ENCODE assay signal across 9 mouse cellular contexts in the genomic region with DNA sequence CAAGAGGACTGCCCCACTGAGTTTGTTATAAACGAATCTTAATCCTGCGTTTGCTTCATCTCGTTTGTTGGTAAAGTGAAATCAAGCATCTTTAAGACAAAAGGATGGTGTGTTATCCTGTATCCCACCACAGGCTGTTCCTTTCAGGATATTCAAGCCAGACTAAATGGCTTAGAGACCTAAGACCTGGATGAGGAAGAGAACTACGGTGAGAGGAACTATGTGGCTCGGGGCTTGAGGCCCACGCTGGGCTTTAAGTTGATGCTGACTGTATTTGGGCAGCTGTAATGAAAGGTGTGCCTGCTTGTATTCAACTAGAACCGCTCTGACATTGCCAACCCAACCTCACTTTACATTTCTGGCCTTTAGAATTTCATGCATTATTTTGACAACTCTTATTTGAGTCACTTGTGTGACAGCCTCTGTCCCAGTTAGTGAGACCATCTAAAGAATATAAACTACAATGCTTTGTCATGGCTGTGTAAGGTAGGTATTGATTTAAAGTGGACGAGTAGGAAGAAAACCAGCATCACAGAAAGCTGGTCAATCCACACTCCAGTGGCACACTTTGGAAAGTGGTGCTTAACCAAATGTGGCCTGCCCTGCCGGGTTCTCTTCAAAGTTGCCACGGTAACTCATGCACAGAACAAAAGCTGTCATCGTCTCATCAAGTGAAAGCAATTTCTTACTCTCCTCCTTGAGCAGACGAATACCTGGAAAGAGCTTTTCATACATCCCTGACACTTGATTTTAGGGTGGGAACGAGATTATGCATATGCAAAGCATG. TPM values are rescaled to one million over a fixed set of nuclear protein-coding genes. Genes with fewer than 3 reads are reported as not detected.
DNase-seq lines count a peak whose midpoint lies in the region; ATAC-seq and TF ChIP-seq lines count a peak whose summit lies in the region.
"Had no signal": no experiment of that assay in that cellular context is flagged by ENCODE, and none has a peak within 500 bp of the region (broad histone marks: within the 10 kb centered on the region; RNA-seq: fewer than 3 reads in every experiment).

No protein-coding gene starts in this region.

- ATAC-seq in lung, postnatal 0 days = no peak
- ATAC-seq in intestine, embryonic 16.5 days = no peak
- no peak for ATAC-seq in neural tube, embryonic 15.5 days (ENCODE audit: low FRiP score)
- no peak for ATAC-seq in granulocyte monocyte progenitor cell, adult 5-6 weeks (replicated peaks; ENCODE audit: poor library complexity, severe bottlenecking)

- DNase-seq in embryo, embryonic 10 days (ENCODE audit: low spot score) = peak; percentile 36
- DNase-seq in embryo, embryonic 11 days = no peak
- DNase-seq in lung, postnatal 0 days (ENCODE audit: low spot score) = no peak
- no peak for DNase-seq in lung, adult 2 months
- no peak for DNase-seq in adrenal gland, postnatal 36 days

- peaks cover 4% of the 10 kb centered on the region; the same call in 1 of the 2 replicates for H3K4me1 ChIP-seq in lung, postnatal 0 days (ENCODE audit: insufficient read depth, low read depth, low read length)
- no peaks in the 10 kb centered on the region for H3K4me1 ChIP-seq in lung, adult 2 months (ENCODE audit: control insufficient read depth, insufficient read depth, low read length)
- H3K4me1 ChIP-seq in intestine, embryonic 16.5 days (ENCODE audit: control insufficient read depth, insufficient read depth, low read length) = peaks cover 7% of the 10 kb centered on the region
- H3K4me1 ChIP-seq in neural tube, embryonic 15.5 days = peaks cover 34% of the 10 kb centered on the region

- TF ChIP-seq CTCF in lung, postnatal 0 days (IDR thresholded peaks at IDR 0.05) = no peak
- TF ChIP-seq CTCF in lung, adult 2 months (IDR thresholded peaks at IDR 0.05; ENCODE audit: insufficient read depth, low read length) = no peak

- no peaks in the 10 kb centered on the region for H3K9me3 ChIP-seq in lung, postnatal 0 days (ENCODE audit: low read length)
- H3K9me3 ChIP-seq in intestine, embryonic 16.5 days (ENCODE audit: control insufficient read depth, low read length) = no peaks in the 10 kb centered on the region
- H3K9me3 ChIP-seq in neural tube, embryonic 15.5 days (replicated peaks) = no peaks in the 10 kb centered on the region

- H3K27ac ChIP-seq in lung, postnatal 0 days (ENCODE audit: low read length) = no peak overlapping the region
- no peak overlapping the region for H3K27ac ChIP-seq in intestine, embryonic 16.5 days (ENCODE audit: low read length)
- no peak overlapping the region for H3K27ac ChIP-seq in neural tube, embryonic 15.5 days (replicated peaks)

- H3K9ac ChIP-seq in lung, postnatal 0 days (replicated peaks; ENCODE audit: low read depth) = no peak overlapping the region
- no peak overlapping the region for H3K9ac ChIP-seq in intestine, embryonic 16.5 days (ENCODE audit: low read depth, low read length)
- H3K9ac ChIP-seq in neural tube, embryonic 15.5 days (replicated peaks) = peak overlapping the region; percentile 27; the same call in 1 of the 2 replicates

- H3K4me3 ChIP-seq in lung, postnatal 0 days (ENCODE audit: low read depth, low read length) = no peak overlapping the region
- no peak overlapping the region for H3K4me3 ChIP-seq in lung, adult 2 months (replicated peaks; ENCODE audit: extremely low read depth, low read depth, low read length)
- 0 out of 2 replicates have a peak overlapping the region, but pooled peaks have one; percentile 9 for H3K4me3 ChIP-seq in intestine, embryonic 16.5 days (ENCODE audit: low read length)
- peak overlapping the region; percentile 44 for H3K4me3 ChIP-seq in neural tube, embryonic 15.5 days (replicated peaks)

- no peaks in the 10 kb centered on the region for H3K36me3 ChIP-seq in lung, postnatal 0 days (ENCODE audit: insufficient read depth, low read length)
- no peaks in the 10 kb centered on the region for H3K36me3 ChIP-seq in intestine, embryonic 16.5 days (ENCODE audit: control insufficient read depth, insufficient read depth, low read length)
- H3K36me3 ChIP-seq in neural tube, embryonic 15.5 days = no peaks in the 10 kb centered on the region

- no peak for TF ChIP-seq POLR2A in lung, adult 2 months (IDR thresholded peaks at IDR 0.05; ENCODE audit: borderline replicate concordance, extremely low read depth, low read depth, low read length)

- H3K27me3 ChIP-seq in lung, postnatal 0 days (replicated peaks; ENCODE audit: insufficient read depth, low read length) = no peaks in the 10 kb centered on the region
- H3K27me3 ChIP-seq in intestine, embryonic 16.5 days (replicated peaks; ENCODE audit: control insufficient read depth, insufficient read depth, low read length) = no peaks in the 10 kb centered on the region
- no peaks in the 10 kb centered on the region for H3K27me3 ChIP-seq in neural tube, embryonic 15.5 days (replicated peaks)
- H3K27me3 ChIP-seq: Patski had no signal

- no peak for TF ChIP-seq EP300 in lung, postnatal 0 days (IDR thresholded peaks at IDR 0.05)

- WGBS in lung, postnatal 0 days = 59% methylated on average over 13 of the region's 13 CpGs
- WGBS in lung, adult 2 months = 72% methylated on average over 13 of the region's 13 CpGs
- WGBS in intestine, embryonic 16.5 days = 58% methylated on average over 13 of the region's 13 CpGs
- 41% methylated on average over 13 of the region's 13 CpGs for WGBS in neural tube, embryonic 15.5 days

- peak overlapping the region; percentile 42; the same call in 1 of the 2 replicates for H3K4me2 ChIP-seq in lung, postnatal 0 days (replicated peaks; ENCODE audit: low read depth, low read length)
- H3K4me2 ChIP-seq in intestine, embryonic 16.5 days (ENCODE audit: low read depth, low read length) = peak overlapping the region; percentile 33
- H3K4me2 ChIP-seq in neural tube, embryonic 15.5 days = peak overlapping the region; percentile 64

RNA-seq across cellular contexts. Expression of gene Flrt3, which starts 3.8 kb away (rescaled TPM):
- polyA plus RNA-seq in lung, postnatal 0 days (2015; fragmentation: Nextera tagmentation; extraction: Ambion mirVana) = 39.5 and 42.9 TPM in 2 replicates
- 5.4 and 9.8 TPM in 2 replicates for polyA plus RNA-seq in lung, adult 2 months (2012; rRNA removed)
- 30.1 and 30.4 TPM in 2 replicates for polyA plus RNA-seq in intestine, embryonic 16.5 days (2015; fragmentation: Nextera tagmentation; extraction: Ambion mirVana)
- 34.5 and 38.4 TPM in 2 replicates for polyA plus RNA-seq in neural tube, embryonic 15.5 days (2015; fragmentation: Nextera tagmentation; extraction: Ambion mirVana)
- not detected in 2 replicates for total RNA-seq in granulocyte monocyte progenitor cell, adult 5-6 weeks (2014; fragmentation: Nextera tagmentation)
- not detected in 2 replicates for total RNA-seq in granulocyte monocyte progenitor cell, adult 5-6 weeks (2017)
- 1 to 10 TPM; 5.2 to 7.6 TPM for total RNA-seq in adrenal gland, postnatal 36 days (2021)

Comparison
In these comparisons a context has a peak if more than half of its experiments do, and no peak if none do; other contexts are left out.
1. H3K4me3 ChIP-seq: peak in intestine, embryonic 16.5 days (single experiment) and neural tube, embryonic 15.5 days (single experiment); none in lung, postnatal 0 days (single experiment) and lung, adult 2 months (single experiment).
2. Peak in every context shown above with its lines, with median percentiles within 50 percentile points of each other: H3K4me2 ChIP-seq.